Mouse (Mus musculus) liver, embryonic 15.5 days (tissue): ENCODE measurements around the gene Wdr35. TPM values are rescaled to one million over a fixed set of nuclear protein-coding genes. Genes with fewer than 3 reads are reported as not detected.
"Not testable (repeated sequence)": the region's sequence is repeated elsewhere in the genome, so short reads cannot be mapped to it uniquely, and the experiment has no call there.

Experiments used
- ATAC-seq: fragments of 200-750 bp; cut with Nextera tagmentation; 2 replicates; pipeline ENCODE4 v1.8.0; 2017; ENCODE audit warnings: moderate number of reproducible peaks, mild to moderate bottlenecking, moderate library complexity; ENCODE audit not compliant: insufficient read depth
- H3K27ac ChIP-seq: fragments of 300-500 bp; sonication (generic); replicated peaks from 2 replicates; pipeline ENCODE4 v1.5.1; 2015; ENCODE audit warnings: mild to moderate bottlenecking, inconsistent platforms
- H3K27me3 ChIP-seq: fragments of 300-500 bp; sonication (generic); 2 replicates; pipeline ENCODE4 v1.6.1; 2015; ENCODE audit warnings: mild to moderate bottlenecking, inconsistent platforms
- H3K36me3 ChIP-seq: fragments of 300-500 bp; sonication (generic); replicated peaks from 2 replicates; pipeline ENCODE4 v1.6.1; 2015; ENCODE audit warnings: moderate library complexity, mild to moderate bottlenecking, inconsistent platforms
- H3K4me1 ChIP-seq: fragments of 300-500 bp; sonication (generic); replicated peaks from 2 replicates; pipeline ENCODE4 v1.6.1; 2015; ENCODE audit warnings: inconsistent platforms
- H3K4me2 ChIP-seq: fragments of 300-500 bp; sonication (generic); 2 replicates; pipeline ENCODE4 v1.6.1; 2015; ENCODE audit warnings: moderate library complexity, mild to moderate bottlenecking, inconsistent platforms
- H3K4me3 ChIP-seq: fragments of 300-500 bp; sonication (generic); replicated peaks from 2 replicates; pipeline ENCODE4 v1.5.1; 2015; ENCODE audit warnings: mild to moderate bottlenecking, inconsistent platforms
- H3K9ac ChIP-seq: fragments of 300-500 bp; sonication (generic); 2 replicates; pipeline ENCODE4 v1.6.1; 2015; ENCODE audit warnings: moderate library complexity, mild to moderate bottlenecking, inconsistent platforms
- H3K9me3 ChIP-seq: fragments of 300-500 bp; sonication (generic); replicated peaks from 2 replicates; pipeline ENCODE4 v1.6.1; 2016; ENCODE audit warnings: inconsistent platforms
- WGBS: fragments of 180-500 bp; shearing (Covaris S2); methylation state at CpG from one replicate; pipeline ENCODE4 v1.1.7; 2015; ENCODE audit warnings: mixed read lengths; ENCODE audit not compliant: insufficient replicate concordance; 5-methylcytosine and 5-hydroxymethylcytosine counted together
- polyA plus RNA-seq: library from polyadenylated mRNA; unstranded; fragments of >200 nt; fragmentation: Nextera tagmentation; extraction: Ambion mirVana; gene quantifications from 2 replicates; pipeline ENCODE4 v1.2.1, GENCODE M21; 2015

Wdr35 gene
- polyA plus RNA-seq, 1 experiment from 2014 or later, result 1.2 TPM

DNA sequence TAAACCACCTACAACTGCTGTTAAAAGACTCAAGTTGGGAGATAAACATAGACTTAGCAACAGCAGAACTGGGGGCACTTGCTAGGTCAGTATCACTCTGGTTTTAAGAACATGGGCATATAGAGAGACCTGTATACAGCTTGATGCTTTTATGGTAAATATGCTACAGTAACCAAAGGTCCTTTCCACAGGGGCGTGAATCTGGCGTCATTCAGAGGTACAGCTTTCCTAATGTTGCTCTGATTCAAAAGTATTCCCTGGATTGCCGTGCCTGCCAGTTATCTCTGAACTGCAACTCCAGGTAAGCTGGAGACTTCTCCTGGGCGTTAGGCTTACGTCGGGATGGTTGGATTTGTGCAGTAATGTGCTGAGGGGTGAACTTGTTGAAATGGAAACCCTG, 34.1 kb downstream of the Wdr35 start:
- Histone ChIP-seq H3K9ac (no peak overlapping the region), H3K9me3 (no peaks in the 10 kb centered on the region), H3K27me3 (no peaks in the 10 kb centered on the region), H3K4me2 (no peak overlapping the region), H3K4me1 (no peaks in the 10 kb centered on the region), H3K4me3 (no peak overlapping the region), H3K27ac (no peak overlapping the region), H3K36me3 (no peaks in the 10 kb centered on the region)
- WGBS, result 76% methylated on average over 6 of the region's 6 CpGs
- ATAC-seq, result no peak

DNA sequence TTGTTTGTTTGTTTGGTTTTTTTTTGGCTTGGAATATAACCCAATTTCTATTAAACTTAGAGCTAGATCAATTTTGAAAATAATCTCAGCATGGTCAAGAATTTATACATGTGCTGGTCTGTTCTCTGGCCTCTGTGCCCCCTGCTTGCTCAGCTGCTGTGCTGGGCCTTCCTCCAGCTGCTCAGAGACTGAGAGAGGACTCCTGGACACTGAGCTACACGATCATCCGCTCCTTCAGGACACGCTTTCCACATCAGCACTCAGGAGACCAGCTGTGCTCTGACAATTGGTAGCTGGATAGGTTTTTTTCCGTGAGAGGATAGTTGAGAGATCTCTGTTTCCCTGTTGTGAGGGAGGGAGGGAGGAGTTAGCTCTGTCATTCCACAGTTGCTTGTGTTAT, 36.6 kb downstream of the Wdr35 start:
- Histone ChIP-seq H3K27ac (no peak overlapping the region), H3K9me3 (no peaks in the 10 kb centered on the region), H3K27me3 (no peaks in the 10 kb centered on the region), H3K4me1 (no peaks in the 10 kb centered on the region), H3K4me3 (no peak overlapping the region), H3K36me3 (no peaks in the 10 kb centered on the region), H3K9ac (no peak overlapping the region), H3K4me2 (no peak overlapping the region)
- WGBS, result 61% methylated on average over 4 of the region's 4 CpGs
- ATAC-seq, result no peak

DNA sequence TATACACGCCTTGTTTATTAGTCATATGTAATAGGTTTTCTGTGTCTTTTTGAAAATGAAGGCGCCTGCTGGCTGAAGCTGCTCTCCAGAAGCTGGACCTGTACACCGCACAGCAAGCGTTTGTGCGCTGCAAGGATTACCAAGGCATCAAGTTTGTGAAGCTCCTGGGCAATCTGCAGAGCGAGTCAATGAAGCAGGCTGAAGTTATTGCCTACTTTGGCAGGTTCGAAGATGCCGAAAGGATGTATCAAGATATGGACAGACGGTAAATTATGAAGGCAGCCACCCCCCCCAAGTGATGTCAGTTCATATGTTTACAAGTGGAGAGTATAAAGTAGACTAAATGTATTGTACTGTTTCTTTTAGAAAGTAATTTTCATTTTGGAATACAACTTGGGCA, 42.7 kb downstream of the Wdr35 start:
- no peak overlapping the region for H3K4me2 ChIP-seq
- H3K4me1 ChIP-seq, result no peaks in the 10 kb centered on the region
- no peak for ATAC-seq
- 75% methylated on average over 9 of the region's 9 CpGs for WGBS
- H3K9me3 ChIP-seq, result no peaks in the 10 kb centered on the region
- no peak overlapping the region for H3K9ac ChIP-seq
- H3K27ac ChIP-seq, result no peak overlapping the region
- H3K36me3 ChIP-seq, result no peaks in the 10 kb centered on the region
- no peak overlapping the region for H3K4me3 ChIP-seq
- H3K27me3 ChIP-seq, result no peaks in the 10 kb centered on the region

DNA sequence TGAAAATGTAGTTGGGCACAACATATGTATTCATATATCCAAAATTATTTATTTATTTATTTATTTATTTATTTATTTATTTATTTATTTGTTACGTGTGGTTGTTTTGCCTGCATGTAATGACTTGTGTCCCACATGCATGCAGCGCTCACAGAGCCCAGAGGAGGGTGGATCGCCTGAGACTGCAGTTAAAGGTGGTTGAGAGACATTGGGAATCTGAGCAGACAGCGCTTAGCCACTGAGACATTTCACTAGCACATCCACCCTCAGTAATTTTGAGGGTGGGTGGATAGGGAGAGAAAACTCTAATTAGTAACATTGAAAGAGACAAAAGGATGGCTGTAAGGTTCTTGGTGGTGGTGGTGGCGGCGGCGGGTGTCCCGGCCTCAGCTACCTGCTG, 46.7 kb downstream of the Wdr35 start:
- WGBS, result 77% methylated on average over 8 of the region's 8 CpGs
- H3K27ac ChIP-seq, result no peak overlapping the region
- no peak for ATAC-seq
- no peaks in the 10 kb centered on the region for H3K4me1 ChIP-seq
- H3K36me3 ChIP-seq, result no peaks in the 10 kb centered on the region
- H3K9ac ChIP-seq, result no peak overlapping the region
- no peak overlapping the region for H3K4me3 ChIP-seq
- H3K4me2 ChIP-seq, result no peak overlapping the region
- no peaks in the 10 kb centered on the region for H3K27me3 ChIP-seq
- H3K9me3 ChIP-seq, result no peaks in the 10 kb centered on the region

DNA sequence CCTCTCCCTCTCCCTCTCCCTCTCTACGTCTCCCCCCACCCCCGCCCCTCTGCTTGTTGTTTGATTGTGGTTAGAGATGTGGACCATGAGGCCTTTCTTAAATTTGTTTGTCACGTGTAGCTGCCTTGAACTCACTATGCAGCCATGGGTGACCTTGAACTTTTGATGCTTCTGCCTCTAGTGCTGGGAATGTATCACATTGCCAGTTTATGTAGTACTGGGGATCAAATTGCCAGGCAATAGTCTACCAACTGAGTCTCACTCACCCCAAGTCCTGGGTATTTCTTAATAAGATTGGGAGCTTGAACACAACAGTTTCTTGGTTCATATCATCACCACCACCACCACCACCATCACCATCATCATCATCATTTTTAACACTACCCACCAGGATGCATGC, 47.3 kb downstream of the Wdr35 start:
- no peaks in the 10 kb centered on the region for H3K36me3 ChIP-seq
- WGBS, result 29% methylated on average over 3 of the region's 3 CpGs
- ATAC-seq, result no peak

DNA sequence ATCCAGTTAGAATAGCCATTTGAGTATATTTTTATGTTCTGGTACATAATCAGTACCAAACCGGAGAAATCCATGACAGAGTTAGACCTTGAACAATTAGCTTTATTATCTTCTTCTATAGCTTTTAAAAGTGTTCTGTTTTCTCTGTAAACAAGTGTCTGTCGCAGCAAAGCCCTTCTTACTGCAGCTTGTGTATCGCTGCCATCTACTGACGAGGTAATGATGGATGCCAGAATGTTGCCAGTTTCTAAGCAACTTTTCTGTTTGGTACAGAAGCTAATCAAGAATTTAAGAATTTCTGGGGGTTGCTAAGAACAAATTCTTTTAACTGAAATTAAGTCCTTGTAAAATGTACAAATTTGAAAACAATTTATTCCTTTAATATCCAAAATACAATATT, 49.3 kb downstream of the Wdr35 start:
- no peak overlapping the region for H3K27ac ChIP-seq
- no peak for ATAC-seq
- no peaks in the 10 kb centered on the region for H3K36me3 ChIP-seq
- no peaks in the 10 kb centered on the region for H3K27me3 ChIP-seq
- H3K4me3 ChIP-seq, result no peak overlapping the region
- no peak overlapping the region for H3K9ac ChIP-seq
- WGBS, result 42% methylated on average over 4 of the region's 4 CpGs
- H3K9me3 ChIP-seq, result no peaks in the 10 kb centered on the region
- no peaks in the 10 kb centered on the region for H3K4me1 ChIP-seq
- no peak overlapping the region for H3K4me2 ChIP-seq

More for the DNA sequence above, 47.3 kb downstream of the Wdr35 start:
- Histone ChIP-seq H3K4me3 (no peak overlapping the region), H3K4me2 (no peak overlapping the region), H3K27me3 (no peaks in the 10 kb centered on the region), H3K9ac (no peak overlapping the region), H3K4me1 (no peaks in the 10 kb centered on the region), H3K9me3 (no peaks in the 10 kb centered on the region), H3K27ac (no peak overlapping the region)

DNA sequence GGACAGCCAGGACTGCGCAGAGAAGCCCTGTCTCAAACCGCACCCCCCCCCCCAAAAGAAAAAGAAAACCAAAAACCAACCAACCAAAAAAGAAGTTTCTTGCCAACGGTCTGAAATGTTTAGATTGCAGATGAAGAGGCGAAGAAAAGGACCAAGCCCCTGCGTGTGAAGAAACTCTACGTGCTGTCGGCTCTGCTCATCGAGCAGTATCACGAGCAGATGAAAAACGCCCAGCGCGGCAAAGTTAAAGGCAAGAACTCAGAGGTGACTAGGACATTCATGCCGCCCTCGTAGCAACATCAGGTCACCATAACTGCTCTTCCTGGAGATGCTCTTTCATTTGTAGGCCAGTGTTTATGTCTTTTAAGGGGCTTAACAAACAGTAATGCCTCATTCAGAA, 50.4 kb downstream of the Wdr35 start:
- Histone ChIP-seq H3K4me3 (no peak overlapping the region), H3K36me3 (no peaks in the 10 kb centered on the region), H3K4me1 (no peaks in the 10 kb centered on the region), H3K9me3 (no peaks in the 10 kb centered on the region), H3K27me3 (no peaks in the 10 kb centered on the region), H3K27ac (no peak overlapping the region), H3K9ac (no peak overlapping the region), H3K4me2 (no peak overlapping the region)
- 84% methylated on average over 14 of the region's 14 CpGs for WGBS
- no peak for ATAC-seq

DNA sequence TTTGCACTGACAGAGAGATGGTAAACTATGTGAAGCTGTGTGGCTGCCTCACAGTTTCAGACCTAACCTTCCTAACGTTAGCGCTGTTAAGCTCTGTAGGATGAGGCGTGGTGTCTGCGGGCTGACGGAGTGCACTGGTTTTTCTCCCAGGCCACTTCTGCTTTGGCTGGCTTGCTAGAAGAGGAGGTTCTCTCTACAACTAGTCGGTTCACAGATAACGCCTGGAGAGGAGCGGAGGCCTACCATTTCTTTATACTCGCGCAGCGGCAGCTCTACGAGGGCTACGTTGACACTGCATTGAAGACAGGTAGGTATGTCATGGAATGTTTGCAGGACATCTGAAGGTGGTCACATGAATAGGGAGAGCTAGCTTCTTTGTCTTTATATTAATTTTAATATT, 51.0 kb downstream of the Wdr35 start:
- no peaks in the 10 kb centered on the region for H3K4me1 ChIP-seq
- no peaks in the 10 kb centered on the region for H3K27me3 ChIP-seq
- WGBS, result 68% methylated on average over 13 of the region's 13 CpGs
- H3K36me3 ChIP-seq, result no peaks in the 10 kb centered on the region
- H3K4me3 ChIP-seq, result no peak overlapping the region
- H3K4me2 ChIP-seq, result no peak overlapping the region
- no peaks in the 10 kb centered on the region for H3K9me3 ChIP-seq
- ATAC-seq, result no peak
- no peak overlapping the region for H3K9ac ChIP-seq
- H3K27ac ChIP-seq, result no peak overlapping the region

DNA sequence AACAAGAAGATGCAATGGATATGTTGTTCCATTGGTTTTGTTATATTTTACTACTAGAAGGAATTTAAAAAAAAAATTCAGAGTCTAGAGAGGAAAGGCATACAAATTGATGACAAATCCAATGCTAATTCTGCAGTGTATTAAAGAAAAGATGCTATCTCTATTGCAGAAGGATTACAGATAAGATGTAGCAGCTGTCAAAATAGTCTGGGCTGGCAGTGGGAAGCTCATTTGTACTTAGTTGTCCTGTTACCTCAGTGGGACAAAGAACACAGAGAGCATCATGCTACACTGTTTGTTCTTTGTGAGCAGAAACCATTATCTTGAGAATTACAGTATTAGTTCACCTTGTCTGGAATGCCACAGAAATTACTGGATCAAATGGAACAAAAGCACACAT, 53.2 kb downstream of the Wdr35 start:
- Histone ChIP-seq H3K9me3 (no peaks in the 10 kb centered on the region), H3K9ac (no peak overlapping the region), H3K36me3 (no peaks in the 10 kb centered on the region), H3K27me3 (no peaks in the 10 kb centered on the region), H3K4me1 (peaks cover 10% of the 10 kb centered on the region), H3K4me2 (no peak overlapping the region), H3K27ac (no peak overlapping the region), H3K4me3 (no peak overlapping the region)
- ATAC-seq, result no peak

DNA sequence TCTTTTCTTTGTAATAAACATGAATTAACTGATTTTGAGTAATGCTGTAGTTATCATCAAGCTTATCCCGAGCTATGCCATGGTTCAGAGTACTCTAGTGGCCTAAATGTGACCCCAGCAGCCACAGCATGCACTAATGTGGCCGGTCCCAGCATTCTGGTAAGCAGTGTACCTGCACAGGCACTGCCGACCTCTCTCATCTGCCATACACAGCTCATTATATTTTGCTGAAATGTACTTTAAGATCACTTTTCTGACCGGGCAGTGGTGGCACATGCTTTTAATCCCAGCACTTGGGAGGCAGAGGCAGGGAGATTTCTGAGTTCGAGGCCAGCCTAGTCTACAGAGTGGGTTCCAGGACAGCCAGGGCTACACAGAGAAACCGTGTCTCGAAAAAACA, 55.1 kb downstream of the Wdr35 start:
- ATAC-seq, H3K27me3 ChIP-seq, H3K4me3 ChIP-seq, H3K9ac ChIP-seq, H3K27ac ChIP-seq, H3K9me3 ChIP-seq, H3K4me2 ChIP-seq, H3K36me3 ChIP-seq: not testable (repeated sequence)
- 72% methylated on average over 7 of the region's 7 CpGs for whole genome bisulfite sequencing
- H3K4me1 ChIP-seq, result peaks cover 10% of the 10 kb centered on the region

DNA sequence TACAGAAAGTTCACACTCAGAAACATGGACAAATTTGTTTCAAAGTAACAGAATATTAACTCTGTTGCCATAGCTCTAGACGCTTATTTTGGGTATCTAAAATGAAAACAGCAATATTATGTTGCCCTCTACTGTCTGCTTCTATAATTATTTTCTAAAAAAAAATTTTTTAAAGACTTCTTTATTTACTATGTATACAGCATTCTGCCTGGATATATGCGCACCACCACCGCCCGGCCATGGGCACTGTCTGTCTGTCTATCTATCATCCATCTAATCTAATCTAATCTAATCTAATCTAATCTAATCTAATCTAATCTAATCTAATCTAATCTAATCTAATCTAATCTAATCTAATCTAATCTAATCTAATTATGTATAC, 55.8 kb downstream of the Wdr35 start:
- H3K27me3 ChIP-seq, result no peaks in the 10 kb centered on the region
- H3K36me3 ChIP-seq, result no peaks in the 10 kb centered on the region
- no peaks in the 10 kb centered on the region for H3K9me3 ChIP-seq
- H3K4me2 ChIP-seq, result peak overlapping the region; percentile 82
- peak overlapping the region; percentile 91 for H3K27ac ChIP-seq
- H3K4me3 ChIP-seq, result peak overlapping the region; percentile 69
- H3K4me1 ChIP-seq, result peaks cover 10% of the 10 kb centered on the region
- 27% methylated on average over 4 of the region's 4 CpGs for WGBS
- ATAC-seq, result peak; percentile 25; the same call in 1 of the 2 replicates
- H3K9ac ChIP-seq, result no peak overlapping the region

DNA sequence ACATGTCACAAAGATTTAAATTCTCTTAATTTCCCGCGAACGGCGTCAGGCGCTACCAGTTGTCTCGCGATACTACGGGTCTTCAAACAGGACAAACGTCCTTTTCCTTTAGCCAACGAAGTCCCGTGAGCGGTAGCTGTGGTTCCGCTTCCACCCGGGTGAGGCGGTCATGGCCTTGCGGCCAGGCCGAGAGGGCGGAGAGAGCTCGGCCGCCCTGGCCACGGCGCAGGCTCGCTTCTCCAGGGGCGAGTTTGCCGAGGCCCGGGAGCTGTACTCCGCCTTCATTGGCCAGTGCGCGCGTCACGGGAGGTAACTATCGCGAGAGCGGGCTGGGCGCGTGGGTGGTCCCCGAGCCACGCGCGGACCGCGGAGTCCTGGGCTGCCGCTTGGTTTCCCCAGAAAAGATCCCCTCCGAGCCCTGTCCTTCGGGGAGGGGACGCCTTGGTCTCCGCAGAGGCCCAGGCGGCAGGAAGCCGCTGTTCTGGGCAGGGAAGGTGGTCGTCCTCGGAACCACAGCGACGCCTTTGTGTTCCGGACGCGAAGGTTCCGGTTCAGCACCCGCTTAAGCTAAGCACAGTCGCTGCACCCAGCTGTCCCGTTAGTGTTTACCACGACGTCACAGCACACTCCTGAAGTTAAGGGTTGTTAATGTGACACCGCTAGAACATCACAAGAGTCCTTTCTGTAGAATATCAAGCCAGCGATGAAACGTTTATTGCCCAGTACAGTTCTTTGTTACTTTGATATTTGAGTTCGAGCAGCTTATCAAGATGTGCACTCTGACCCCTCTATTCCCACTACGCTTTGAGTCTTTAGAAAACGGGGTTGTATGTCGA, 56.4 kb downstream of the Wdr35 start, which contains the start of gene Ttc32:
Ttc32 (plus strand) TSS at position 110 of the 836 bp plus-strand sequence.
- Histone ChIP-seq H3K9ac (peak within 1 kb of the TSS; percentile 78), H3K4me3 (peak within 1 kb of the TSS; percentile 69), H3K27me3 (no peaks in the 10 kb centered on the region), H3K36me3 (no peaks in the 10 kb centered on the region), H3K27ac (peak within 1 kb of the TSS; percentile 91), H3K4me1 (peaks cover 10% of the 10 kb centered on the region), H3K4me2 (peak within 1 kb of the TSS; percentile 82), H3K9me3 (no peaks in the 10 kb centered on the region)
- under 1% methylated on average over 69 of the region's 69 CpGs for WGBS
- ATAC-seq, result peak; percentile 89
